Mouse (Mus musculus) gonadal fat pad, adult 2 months (tissue): ENCODE data around the gene Rpp21. TPM values are rescaled to one million over a fixed set of nuclear protein-coding genes. Genes with fewer than 3 reads are reported as not detected.

Experiments used
- DNase-seq: peaks from one replicate; pipeline ENCODE4 v3.0.0-alpha.2; 2012; ENCODE audit warnings: low read depth
- polyA plus RNA-seq: library from polyadenylated mRNA; depleted of rRNA; stranded (reverse); fragments of >200 nt; gene quantifications from 2 replicates; pipeline ENCODE4 v1.2.3, GENCODE M21; 2012; rRNA removed

Gene Rpp21
- polyA plus RNA-seq, result 52.7 and 58.0 TPM in 2 replicates

DNA sequence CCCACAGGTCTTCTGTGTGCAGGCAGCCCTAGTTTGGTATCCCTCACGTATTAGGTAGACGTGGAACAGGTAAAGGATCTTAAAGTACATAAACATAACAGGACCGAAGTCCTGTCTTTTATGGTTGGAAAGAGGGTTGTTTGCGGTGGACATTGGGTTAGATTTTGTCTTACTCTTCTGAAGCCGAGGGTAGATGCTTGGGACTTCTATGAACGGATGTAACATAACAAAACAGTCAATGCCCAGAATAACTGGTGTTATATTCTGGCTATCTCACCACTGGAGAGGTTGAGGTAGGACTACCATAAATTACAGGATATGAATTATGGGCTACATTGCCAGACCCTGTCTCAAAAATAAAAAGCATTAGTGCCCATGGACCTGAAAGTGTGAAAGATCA lies at the start of gene Rpp21:
Gene Rpp21 (minus strand): TSS at position 101 of the 400 bp plus-strand sequence.
- no peak for DNase-seq

- DNase-seq, result no peak
Observed at GRCm38 (mm10) chr17:36286390-36286789, 28.5 kb upstream of the Rpp21 start, which contains the start of gene H2-M10.2. TSS of gene H2-M10.2 (minus strand) at chr17:36286490.

DNA sequence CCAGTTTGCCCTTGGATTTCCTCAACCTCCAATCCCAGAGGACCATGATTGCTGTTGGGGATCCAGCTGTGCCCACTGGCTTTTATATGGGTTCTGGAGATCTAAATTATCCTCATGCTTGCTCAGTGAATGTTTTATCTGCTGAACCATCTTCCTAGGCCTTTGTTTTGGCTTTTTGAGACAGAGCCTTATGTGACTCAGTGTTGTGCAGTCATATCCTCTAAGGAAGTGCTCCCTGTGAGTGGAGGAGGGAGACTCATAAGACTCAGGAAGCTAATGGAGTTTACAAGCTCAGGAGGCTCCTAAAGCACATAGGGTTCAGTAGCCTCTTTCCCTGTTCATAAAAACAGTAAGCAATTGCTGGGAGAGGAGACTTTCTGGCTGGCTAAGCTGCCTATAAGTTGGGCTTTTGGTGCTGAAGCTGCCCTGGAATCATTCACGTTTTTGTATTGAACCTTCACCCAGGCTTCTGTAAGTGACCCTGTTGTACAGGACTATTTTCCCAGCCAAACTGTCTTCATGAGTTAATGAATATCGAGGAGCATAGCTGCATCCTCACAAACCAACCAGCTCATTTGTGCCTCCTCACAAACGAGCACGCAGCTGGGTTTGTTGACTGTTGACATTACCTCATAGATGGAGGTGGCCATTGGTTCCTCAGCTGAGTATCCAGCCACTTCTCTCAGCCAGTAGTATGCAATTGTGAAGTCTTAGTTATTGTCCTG lies 23.8 kb upstream of the Rpp21 start:
- no peak for DNase-seq

DNA sequence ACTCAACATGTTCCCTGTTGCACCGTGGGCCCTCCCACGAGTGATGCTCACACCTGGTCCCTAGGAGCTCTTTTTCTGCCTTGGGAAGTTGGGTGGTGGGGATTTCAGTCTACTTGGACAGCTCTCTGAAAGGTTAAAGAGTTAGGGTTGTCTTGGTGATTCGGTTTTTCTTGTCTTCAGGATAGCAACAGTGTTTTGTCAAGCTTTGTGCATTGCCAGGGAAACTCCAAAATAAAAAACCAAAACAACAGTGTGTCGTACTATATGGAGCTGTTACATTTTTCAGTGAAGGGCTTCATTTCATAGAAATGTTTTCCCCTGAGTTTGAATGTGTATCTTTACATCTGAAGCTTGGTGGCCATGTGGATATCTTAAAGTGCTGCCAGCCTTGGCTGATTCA lies 16.9 kb upstream of the Rpp21 start:
- no peak for DNase-seq

- no peak for DNase-seq
Observed at GRCm38 (mm10) chr17:36273796-36274195, 15.9 kb upstream of the Rpp21 start.

DNA sequence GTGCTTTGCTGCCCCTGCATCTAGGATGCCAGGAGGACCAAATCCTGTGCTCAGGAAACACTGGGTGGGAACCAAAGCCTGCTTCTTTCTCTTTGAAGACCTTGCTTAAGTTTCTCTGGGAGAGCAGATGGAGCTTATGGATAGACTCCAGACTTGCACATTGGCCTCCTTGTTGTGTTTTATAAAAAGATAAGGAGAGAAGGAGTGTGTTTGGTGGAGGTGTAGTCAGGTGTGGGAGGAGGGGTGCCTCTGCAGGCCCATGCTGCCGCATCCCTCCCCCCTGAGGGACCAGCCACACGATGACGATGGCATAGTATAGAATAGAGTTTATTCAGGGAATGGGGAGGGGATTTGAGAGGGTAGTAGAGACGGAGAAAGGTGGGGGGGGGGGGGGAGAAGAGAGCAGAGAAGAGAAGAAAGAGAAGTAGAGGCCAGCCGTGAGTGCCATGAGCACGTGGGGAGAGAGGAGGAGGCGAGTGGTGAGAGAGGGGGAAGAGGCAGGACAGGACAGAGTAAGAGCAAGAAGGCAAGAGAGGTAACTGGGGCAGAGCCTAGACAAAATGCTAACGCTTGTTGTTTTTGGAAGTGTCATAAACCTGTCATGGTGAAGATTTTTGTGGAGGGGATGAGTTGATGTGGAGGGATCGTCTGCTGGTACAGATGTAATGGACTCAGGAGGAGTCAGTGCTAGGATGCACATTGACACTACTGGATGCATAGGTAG lies 14.9 kb upstream of the Rpp21 start:
- no peak for DNase-seq

GRCm38 (mm10) chr17:36271586-36272256 lies 13.9 kb upstream of the Rpp21 start, which contains the start of gene Trim39:
TSS of gene Trim39 (minus strand) at chr17:36272247.
- peak; percentile 41 for DNase-seq

DNA sequence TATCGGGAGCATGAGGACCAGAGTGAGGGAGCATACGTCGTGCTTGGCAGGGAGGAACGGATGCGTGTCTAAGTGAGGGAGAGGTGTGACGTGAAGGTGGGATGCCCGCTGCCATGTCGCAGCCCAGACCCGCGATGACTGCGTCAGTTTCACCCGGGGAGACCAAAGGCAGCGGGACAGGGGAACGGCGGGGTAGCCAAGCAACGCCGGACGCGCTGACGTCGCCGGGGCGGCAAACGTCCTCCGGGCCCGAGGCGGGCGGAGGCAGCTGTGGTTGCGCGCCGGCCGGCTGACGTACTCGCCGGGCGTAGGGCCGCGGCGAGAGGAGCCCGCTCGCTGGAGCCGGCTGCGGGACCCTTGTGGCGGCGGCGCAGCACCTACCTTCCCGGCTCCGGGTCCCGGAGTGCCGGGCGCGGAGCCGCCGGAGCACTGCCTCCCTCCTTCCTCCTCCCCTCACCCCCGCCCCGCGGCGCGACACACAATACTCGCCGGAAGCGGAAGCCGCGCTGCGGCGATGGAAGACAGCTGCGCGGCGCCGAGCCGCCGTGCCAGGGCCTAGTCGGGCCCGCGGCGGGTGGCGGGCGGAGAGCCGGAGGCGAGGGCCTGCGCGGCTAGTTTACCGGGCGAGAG lies 13.2 kb upstream of the Rpp21 start:
- DNase-seq, result peak; percentile 16

- DNase-seq, result no peak
Observed at GRCm38 (mm10) chr17:36265834-36266233, 8.0 kb upstream of the Rpp21 start.

DNA sequence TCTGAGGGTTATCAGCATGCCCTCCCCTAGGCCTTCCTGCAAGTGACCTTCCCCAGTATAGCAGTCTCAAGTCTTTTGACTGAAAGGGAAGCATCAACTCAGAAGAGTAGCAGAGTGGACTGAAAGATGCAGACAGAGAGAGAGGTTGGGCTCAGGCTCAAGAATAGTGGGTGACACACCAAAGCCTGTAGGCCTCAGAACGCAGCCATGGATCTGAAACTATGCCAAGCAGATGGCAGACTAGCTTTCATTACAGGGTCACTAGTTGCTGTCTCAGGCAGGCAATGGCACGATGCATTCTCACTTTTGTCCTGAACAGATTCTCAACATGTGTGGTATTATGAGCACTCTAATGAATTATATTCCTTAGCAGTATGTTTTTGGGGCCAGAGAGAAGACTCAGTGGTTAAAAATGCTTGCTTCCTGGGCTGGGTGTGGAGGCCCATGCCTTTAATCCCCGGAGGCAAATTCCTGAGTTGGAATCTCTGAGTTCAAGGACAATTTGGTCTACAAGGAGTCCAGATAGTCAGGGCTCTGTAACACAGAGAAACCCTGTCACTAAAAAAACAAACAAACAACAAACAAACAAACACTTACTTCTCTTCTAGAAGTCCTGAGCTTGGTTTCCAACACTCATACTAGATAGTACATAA lies 6.5 kb upstream of the Rpp21 start:
- no peak for DNase-seq

DNA sequence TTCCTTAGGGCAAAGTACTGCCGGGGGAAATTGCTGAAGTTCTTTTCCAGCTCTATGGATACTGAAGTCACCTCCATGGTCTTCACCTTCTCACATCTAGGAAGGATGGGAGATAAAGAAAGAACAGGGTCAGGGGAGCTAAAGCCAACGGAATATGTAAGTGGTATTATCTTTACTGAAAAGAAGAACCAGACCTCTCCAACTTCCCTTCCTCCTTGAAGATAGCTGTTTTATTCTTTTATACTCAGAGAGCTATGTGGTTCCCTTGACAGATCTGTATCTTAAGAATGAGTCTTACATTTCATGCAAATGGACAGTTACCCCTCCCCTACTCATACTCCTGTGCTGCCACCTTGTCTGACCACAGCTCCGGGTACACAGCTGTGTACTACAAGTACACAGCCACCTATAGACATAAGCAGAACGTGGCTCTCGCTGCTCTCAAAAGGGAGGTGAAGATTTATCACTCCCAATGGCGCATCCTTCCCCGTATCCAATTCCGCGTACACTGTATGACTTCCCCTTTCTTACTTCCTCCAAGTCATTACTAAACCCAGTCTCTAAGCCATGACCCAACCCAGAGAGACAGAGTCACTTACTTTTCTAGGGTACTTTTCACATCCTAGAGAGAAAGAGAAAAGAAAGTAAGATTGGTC lies 3.8 kb upstream of the Rpp21 start:
- DNase-seq, result no peak

- DNase-seq, result peak; percentile 38
Observed at GRCm38 (mm10) chr17:36257241-36257947, 475 bp downstream of the Rpp21 start.

GRCm38 (mm10) chr17:36253087-36253600 lies 4.7 kb downstream of the Rpp21 start:
- no peak for DNase-seq

GRCm38 (mm10) chr17:36252250-36252876 lies 5.5 kb downstream of the Rpp21 start:
- no peak for DNase-seq

DNA sequence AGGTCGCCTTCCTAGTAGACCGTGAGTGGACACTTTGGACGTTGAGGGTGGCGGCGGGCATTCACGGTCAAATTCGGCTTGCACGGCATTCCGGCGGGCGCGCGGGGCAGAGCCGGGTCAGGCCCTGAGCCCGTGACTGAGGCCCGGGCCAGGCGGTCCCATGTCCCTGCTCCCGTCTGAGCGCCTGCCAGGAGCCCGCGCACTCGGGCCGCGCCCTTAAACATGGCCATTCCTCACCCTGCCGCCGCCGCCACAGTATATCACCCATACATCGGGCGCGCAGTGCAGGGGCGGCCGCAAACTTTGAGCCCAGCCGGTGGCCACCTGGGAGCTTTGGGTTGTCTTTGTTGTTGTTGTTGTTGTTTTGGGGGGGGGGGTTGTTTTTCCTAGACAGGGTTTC lies 9.0 kb downstream of the Rpp21 start:
- no peak for DNase-seq

DNA sequence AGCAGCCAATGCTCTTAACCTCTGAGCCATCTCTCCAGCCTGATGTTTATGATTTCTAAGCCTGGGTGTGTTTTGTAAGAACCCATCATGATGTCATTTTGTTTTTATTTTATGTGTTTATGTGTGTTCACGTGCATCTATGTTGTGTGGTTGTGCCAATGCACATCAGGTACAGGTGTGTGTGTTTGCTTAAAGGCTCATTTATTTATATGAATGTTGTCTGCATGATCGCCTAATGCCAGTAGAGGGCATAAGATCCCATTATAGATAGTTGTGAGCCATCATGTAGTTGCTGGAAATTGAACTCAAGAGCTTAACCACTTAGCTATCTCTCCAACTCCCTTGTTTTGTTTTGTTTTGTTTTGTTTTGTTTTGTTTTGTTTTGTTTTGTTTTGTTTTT lies 12.1 kb downstream of the Rpp21 start:
- no peak for DNase-seq

GRCm38 (mm10) chr17:36244031-36244430 lies 13.8 kb downstream of the Rpp21 start:
- no peak for DNase-seq

- DNase-seq, result no peak
Observed at GRCm38 (mm10) chr17:36240637-36241213, 17.1 kb downstream of the Rpp21 start.

- no peak for DNase-seq
Observed at GRCm38 (mm10) chr17:36237321-36237921, 20.4 kb downstream of the Rpp21 start.
